Mouse (Mus musculus) retina, postnatal 7 days (tissue): ENCODE results near the gene Twf1.

Experiments
- DNase-seq: peaks from one replicate; pipeline ENCODE4 v3.0.0-alpha.2; 2012; ENCODE audit warnings: low read depth, low spot score

The Twf1 gene

GRCm38 (mm10) chr15:94572746-94573145 is 16.9 kb downstream of the Twf1 start:
- DNase-seq: no peak

GRCm38 (mm10) chr15:94571501-94571900 is 18.2 kb downstream of the Twf1 start:
- DNase-seq: no peak

GRCm38 (mm10) chr15:94568496-94569182 is 21.1 kb downstream of the Twf1 start:
- DNase-seq: no peak

GRCm38 (mm10) chr15:94565854-94566253 is 23.8 kb downstream of the Twf1 start:
- DNase-seq: no peak

- DNase-seq: no peak
These were observed 24.8 kb downstream of the Twf1 start for GRCm38 (mm10) chr15:94564909-94565308.

- no peak for DNase-seq
These were observed 30.6 kb downstream of the Twf1 start for GRCm38 (mm10) chr15:94558895-94559656.

- DNase-seq: peak; percentile 63
These were observed 32.2 kb downstream of the Twf1 start for GRCm38 (mm10) chr15:94557442-94557841.

GRCm38 (mm10) chr15:94553536-94553935 is 36.2 kb downstream of the Twf1 start:
- no peak for DNase-seq

GRCm38 (mm10) chr15:94544844-94545243 is 44.8 kb downstream of the Twf1 start:
- DNase-seq: no peak

GRCm38 (mm10) chr15:94544052-94544636 is 45.5 kb downstream of the Twf1 start:
- no peak for DNase-seq

- peak; percentile 91 for DNase-seq
These were observed 46.2 kb downstream of the Twf1 start, which contains the start of the genes Pus7l and Irak4 for GRCm38 (mm10) chr15:94543409-94544051. TSS of gene Pus7l (minus strand) at chr15:94543547. TSS of gene Irak4 (plus strand) at chr15:94543643.

- no peak for DNase-seq
These were observed 46.9 kb downstream of the Twf1 start for GRCm38 (mm10) chr15:94542567-94543408.

- DNase-seq: no peak
These were observed 50.4 kb downstream of the Twf1 start for GRCm38 (mm10) chr15:94539296-94539695.

- DNase-seq: no peak
These were observed 54.2 kb downstream of the Twf1 start for GRCm38 (mm10) chr15:94535521-94535920.

GRCm38 (mm10) chr15:94532956-94533355 is 56.7 kb downstream of the Twf1 start:
- DNase-seq: no peak

GRCm38 (mm10) chr15:94532306-94532705 is 57.4 kb downstream of the Twf1 start:
- no peak for DNase-seq

- no peak for DNase-seq
These were observed 59.2 kb downstream of the Twf1 start for GRCm38 (mm10) chr15:94530519-94530918.
